Mouse (Mus musculus): ENCODE results near the gene Znfx1. TPM values are rescaled to one million over a fixed set of nuclear protein-coding genes. Genes with fewer than 3 reads are reported as not detected.

Gene Znfx1
- polyA plus RNA-seq, 2 experiments, result 6.7 to 7.7 TPM

- no peak overlapping the region for H3K9ac ChIP-seq (replicated peaks)
- no peak overlapping the region for H3K4me2 ChIP-seq (ENCODE audit: low read depth)
- H3K27me3 ChIP-seq (ENCODE audit: control insufficient read depth, insufficient read depth, low read length), result no peaks in the 10 kb centered on the region
- no peak overlapping the region for H3K27ac ChIP-seq
- H3K36me3 ChIP-seq (replicated peaks; ENCODE audit: control insufficient read depth, insufficient read depth, low read depth), result no peaks in the 10 kb centered on the region
- H3K9me3 ChIP-seq (ENCODE audit: control insufficient read depth, low read length), result no peaks in the 10 kb centered on the region
- peaks cover 0 to 3% of the 10 kb centered on the region in 2 experiments; a peak in 2 of 4 replicates for H3K4me1 ChIP-seq (replicated peaks; ENCODE audit: control insufficient read depth in 2 of 2, insufficient read depth in 2 of 2, low read length in 1 of 2)
- TF ChIP-seq EP300 (IDR thresholded peaks at IDR 0.05; ENCODE audit: low read depth), result no peak
- TF ChIP-seq CTCF (IDR thresholded peaks at IDR 0.05; ENCODE audit: low read depth), result no peak
- 61% methylated on average over 9 of the region's 9 CpGs for WGBS (ENCODE audit: insufficient replicate concordance)
- H3K4me3 ChIP-seq (ENCODE audit: insufficient read depth in 1 of 2, low read depth in 2 of 2, low read length in 2 of 2), result no peak overlapping the region
- ATAC-seq (ENCODE audit: insufficient read depth) (no peak), DNase-seq (ENCODE audit: low read depth in 3 of 3, low spot score in 3 of 3) (no peak)
Observed at GRCm38 (mm10) chr2:167001486-167001885, 61.3 kb downstream of the Znfx1 start.

GRCm38 (mm10) chr2:166996533-166996894 is 66.3 kb downstream of the Znfx1 start:
- TF ChIP-seq EP300 (IDR thresholded peaks at IDR 0.05; ENCODE audit: low read depth) (no peak), CTCF (IDR thresholded peaks at IDR 0.05; ENCODE audit: low read depth) (no peak)
- Histone ChIP-seq H3K9ac (replicated peaks) (peak overlapping the region; percentile 50), H3K9me3 (ENCODE audit: control insufficient read depth, low read length) (no peaks in the 10 kb centered on the region), H3K4me2 (ENCODE audit: low read depth) (peak overlapping the region; percentile 97), H3K27ac (peak overlapping the region; percentile 29), H3K4me1 (replicated peaks; ENCODE audit: control insufficient read depth in 2 of 2, insufficient read depth in 2 of 2, low read length in 1 of 2) (peaks cover 21 to 28% of the 10 kb centered on the region in 2 experiments), H3K36me3 (replicated peaks; ENCODE audit: control insufficient read depth, insufficient read depth, low read depth) (no peaks in the 10 kb centered on the region), H3K4me3 (ENCODE audit: insufficient read depth in 1 of 2, low read depth in 2 of 2, low read length in 2 of 2) (peak overlapping the region; percentile 50 to 93), H3K27me3 (ENCODE audit: control insufficient read depth, insufficient read depth, low read length) (no peaks in the 10 kb centered on the region)
- 38% methylated on average over 8 of the region's 8 CpGs for WGBS (ENCODE audit: insufficient replicate concordance)
- ATAC-seq (ENCODE audit: insufficient read depth) (peak; percentile 20), DNase-seq (ENCODE audit: low read depth in 3 of 3, low spot score in 3 of 3) (no peak)

GRCm38 (mm10) chr2:166995796-166996532 is 66.9 kb downstream of the Znfx1 start, which contains the start of gene Stau1:
Stau1 (minus strand) TSS chr2:166996299.
- TF ChIP-seq CTCF (IDR thresholded peaks at IDR 0.05; ENCODE audit: low read depth) (no peak), EP300 (IDR thresholded peaks at IDR 0.05; ENCODE audit: low read depth) (no peak)
- peak; percentile 91 to 94 (median 93) for DNase-seq (ENCODE audit: low read depth in 3 of 3, low spot score in 3 of 3)
- ATAC-seq (ENCODE audit: insufficient read depth), result peak; percentile 99
- H3K36me3 ChIP-seq (replicated peaks; ENCODE audit: control insufficient read depth, insufficient read depth, low read depth), result no peaks in the 10 kb centered on the region
- peak within 1 kb of the TSS; percentile 79 for H3K27ac ChIP-seq
- H3K4me2 ChIP-seq (ENCODE audit: low read depth), result peak within 1 kb of the TSS; percentile 97
- peak within 1 kb of the TSS; percentile 81 to 93 for H3K4me3 ChIP-seq (ENCODE audit: insufficient read depth in 1 of 2, low read depth in 2 of 2, low read length in 2 of 2)
- under 1% methylated on average over 87 of the region's 88 CpGs for WGBS (ENCODE audit: insufficient replicate concordance)
- no peaks in the 10 kb centered on the region for H3K27me3 ChIP-seq (ENCODE audit: control insufficient read depth, insufficient read depth, low read length)
- H3K4me1 ChIP-seq (replicated peaks; ENCODE audit: control insufficient read depth in 2 of 2, insufficient read depth in 2 of 2, low read length in 1 of 2), result peaks cover 25 to 33% of the 10 kb centered on the region in 2 experiments
- H3K9ac ChIP-seq (replicated peaks), result peak within 1 kb of the TSS; percentile 94
- H3K9me3 ChIP-seq (ENCODE audit: control insufficient read depth, low read length), result no peaks in the 10 kb centered on the region

GRCm38 (mm10) chr2:166995021-166995795 is 67.6 kb downstream of the Znfx1 start:
- no peaks in the 10 kb centered on the region for H3K36me3 ChIP-seq (replicated peaks; ENCODE audit: control insufficient read depth, insufficient read depth, low read depth)
- H3K4me3 ChIP-seq (ENCODE audit: insufficient read depth in 1 of 2, low read depth in 2 of 2, low read length in 2 of 2), result peak overlapping the region; percentile 81 to 93
- H3K4me2 ChIP-seq (ENCODE audit: low read depth), result peak overlapping the region; percentile 97
- peak overlapping the region; percentile 79 for H3K27ac ChIP-seq
- peak overlapping the region; percentile 94 for H3K9ac ChIP-seq (replicated peaks)
- H3K27me3 ChIP-seq (ENCODE audit: control insufficient read depth, insufficient read depth, low read length), result no peaks in the 10 kb centered on the region
- H3K4me1 ChIP-seq (replicated peaks; ENCODE audit: control insufficient read depth in 2 of 2, insufficient read depth in 2 of 2, low read length in 1 of 2), result peaks cover 25 to 37% of the 10 kb centered on the region in 2 experiments
- no peak for TF ChIP-seq EP300 (IDR thresholded peaks at IDR 0.05; ENCODE audit: low read depth)
- TF ChIP-seq CTCF (IDR thresholded peaks at IDR 0.05; ENCODE audit: low read depth), result no peak
- ATAC-seq (ENCODE audit: insufficient read depth) (peak; percentile 36; the same call in 1 of the 2 replicates), DNase-seq (ENCODE audit: low read depth in 3 of 3, low spot score in 3 of 3) (peak in 1 of 3 experiments; percentile 52)
- WGBS (ENCODE audit: insufficient replicate concordance), result under 1% methylated on average over 28 of the region's 28 CpGs
- H3K9me3 ChIP-seq (ENCODE audit: control insufficient read depth, low read length), result no peaks in the 10 kb centered on the region

GRCm38 (mm10) chr2:166991945-166992344 is 70.9 kb downstream of the Znfx1 start:
- H3K4me1 ChIP-seq (replicated peaks; ENCODE audit: control insufficient read depth in 2 of 2, insufficient read depth in 2 of 2, low read length in 1 of 2), result peaks cover 25 to 37% of the 10 kb centered on the region in 2 experiments
- DNase-seq (ENCODE audit: low read depth in 3 of 3, low spot score in 3 of 3) (no peak), ATAC-seq (ENCODE audit: insufficient read depth) (no peak)
- no peaks in the 10 kb centered on the region for H3K27me3 ChIP-seq (ENCODE audit: control insufficient read depth, insufficient read depth, low read length)
- H3K9ac ChIP-seq (replicated peaks), result no peak overlapping the region
- TF ChIP-seq EP300 (IDR thresholded peaks at IDR 0.05; ENCODE audit: low read depth) (no peak), CTCF (IDR thresholded peaks at IDR 0.05; ENCODE audit: low read depth) (no peak)
- H3K9me3 ChIP-seq (ENCODE audit: control insufficient read depth, low read length), result no peaks in the 10 kb centered on the region
- H3K4me3 ChIP-seq (ENCODE audit: insufficient read depth in 1 of 2, low read depth in 2 of 2, low read length in 2 of 2), result no peak overlapping the region
- H3K36me3 ChIP-seq (replicated peaks; ENCODE audit: control insufficient read depth, insufficient read depth, low read depth), result no peaks in the 10 kb centered on the region
- no peak overlapping the region; the same call in 1 of the 2 replicates for H3K4me2 ChIP-seq (ENCODE audit: low read depth)
- no peak overlapping the region for H3K27ac ChIP-seq

Measured in liver, embryonic 14.5 days (tissue).